Mouse (Mus musculus): Measurements from ENCODE around the gene Pfdn4. TPM values are rescaled to one million over a fixed set of nuclear protein-coding genes. Genes with fewer than 3 reads are reported as not detected.

Gene Pfdn4
- polyA plus RNA-seq, 1 experiment from 2014 or later, result 61.8 TPM

DNA sequence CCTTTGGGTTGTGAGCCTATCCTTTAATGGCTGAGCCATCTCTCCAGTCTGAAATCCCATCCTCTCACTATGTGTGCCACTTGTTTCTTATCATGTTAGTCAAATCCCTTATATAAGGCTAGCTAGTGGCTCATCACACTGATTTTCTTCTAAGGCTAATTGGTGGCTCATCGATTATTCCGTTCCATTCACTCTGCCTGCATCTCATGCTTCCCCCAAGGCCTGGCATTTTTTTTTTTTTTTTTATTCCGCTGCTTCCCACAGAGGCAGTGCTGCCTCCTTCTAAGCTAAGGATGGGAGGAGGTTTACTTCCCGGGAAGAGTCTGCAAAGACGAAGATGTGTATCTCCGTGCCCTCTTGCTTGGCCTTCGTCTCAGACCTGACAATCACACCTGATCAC lies 9.0 kb upstream of the Pfdn4 start:
- no peak overlapping the region for H3K9ac ChIP-seq (ENCODE audit: low read length)
- H3K27ac ChIP-seq (replicated peaks), result no peak overlapping the region
- TF ChIP-seq EP300 (optimal IDR thresholded peaks at IDR 0.05) (no peak), CTCF (IDR thresholded peaks at IDR 0.05; ENCODE audit: low read depth) (no peak)
- WGBS, result 85% methylated on average over 7 of the region's 7 CpGs
- no peaks in the 10 kb centered on the region for H3K4me1 ChIP-seq (replicated peaks; ENCODE audit: control insufficient read depth, insufficient read depth)
- no peaks in the 10 kb centered on the region for H3K9me3 ChIP-seq (ENCODE audit: control insufficient read depth, low read length)
- ATAC-seq (ENCODE audit: low FRiP score, low TSS enrichment) (no peak), DNase-seq (ENCODE audit: low spot score) (no peak)
- H3K36me3 ChIP-seq (ENCODE audit: control insufficient read depth, insufficient read depth, low read length), result no peaks in the 10 kb centered on the region
- no peak overlapping the region for H3K4me3 ChIP-seq (ENCODE audit: low read depth, low read length)
- H3K27me3 ChIP-seq (ENCODE audit: control insufficient read depth, insufficient read depth, low read length), result 0 out of 2 replicates have a peak, but pooled peaks cover 3% of the 10 kb centered on the region
- H3K4me2 ChIP-seq (replicated peaks; ENCODE audit: low read depth), result no peak overlapping the region

DNA sequence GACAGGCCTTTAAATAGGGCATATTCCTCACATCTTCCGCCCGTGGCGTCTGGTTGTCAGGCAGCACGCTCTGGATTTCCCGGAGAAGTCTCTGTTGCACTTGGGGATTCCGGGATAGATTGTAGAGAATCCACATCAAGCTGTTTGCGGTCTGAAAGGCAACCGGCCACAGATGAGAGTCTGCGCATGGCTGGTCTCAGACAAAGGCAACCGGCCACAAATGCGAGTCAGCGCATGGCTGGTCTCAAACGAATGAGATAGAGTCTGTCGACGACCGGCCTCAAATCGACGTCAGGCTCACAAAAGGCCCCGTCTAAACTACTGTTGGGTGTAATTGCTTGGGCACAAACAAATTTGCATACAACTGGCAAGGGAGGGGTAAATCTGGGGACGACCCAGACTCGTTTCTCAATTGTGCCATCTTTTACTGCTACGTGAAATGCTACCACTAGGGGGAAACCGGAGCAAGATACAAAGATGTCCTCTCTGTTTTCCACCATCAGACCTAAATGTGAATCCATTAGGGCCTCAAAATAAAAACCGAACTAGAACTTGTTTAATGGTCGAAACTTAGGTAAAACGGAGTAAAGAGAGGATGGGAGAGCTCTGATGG lies 8.2 kb upstream of the Pfdn4 start:
- H3K27me3 ChIP-seq (ENCODE audit: control insufficient read depth, insufficient read depth, low read length), result 0 out of 2 replicates have a peak, but pooled peaks cover 3% of the 10 kb centered on the region
- no peak overlapping the region for H3K27ac ChIP-seq (replicated peaks)
- no peak for ATAC-seq (ENCODE audit: low FRiP score, low TSS enrichment)
- 62% methylated on average over 26 of the region's 26 CpGs for WGBS
- H3K4me1 ChIP-seq (replicated peaks; ENCODE audit: control insufficient read depth, insufficient read depth), result no peaks in the 10 kb centered on the region
- no peak overlapping the region for H3K4me2 ChIP-seq (replicated peaks; ENCODE audit: low read depth)
- H3K36me3 ChIP-seq (ENCODE audit: control insufficient read depth, insufficient read depth, low read length), result no peaks in the 10 kb centered on the region
- no peak for DNase-seq (ENCODE audit: low spot score)
- no peaks in the 10 kb centered on the region for H3K9me3 ChIP-seq (ENCODE audit: control insufficient read depth, low read length)
- no peak overlapping the region for H3K4me3 ChIP-seq (ENCODE audit: low read depth, low read length)
- H3K9ac ChIP-seq (ENCODE audit: low read length), result no peak overlapping the region
- TF ChIP-seq CTCF (IDR thresholded peaks at IDR 0.05; ENCODE audit: low read depth) (peak; percentile 72), EP300 (optimal IDR thresholded peaks at IDR 0.05) (no peak)

DNA sequence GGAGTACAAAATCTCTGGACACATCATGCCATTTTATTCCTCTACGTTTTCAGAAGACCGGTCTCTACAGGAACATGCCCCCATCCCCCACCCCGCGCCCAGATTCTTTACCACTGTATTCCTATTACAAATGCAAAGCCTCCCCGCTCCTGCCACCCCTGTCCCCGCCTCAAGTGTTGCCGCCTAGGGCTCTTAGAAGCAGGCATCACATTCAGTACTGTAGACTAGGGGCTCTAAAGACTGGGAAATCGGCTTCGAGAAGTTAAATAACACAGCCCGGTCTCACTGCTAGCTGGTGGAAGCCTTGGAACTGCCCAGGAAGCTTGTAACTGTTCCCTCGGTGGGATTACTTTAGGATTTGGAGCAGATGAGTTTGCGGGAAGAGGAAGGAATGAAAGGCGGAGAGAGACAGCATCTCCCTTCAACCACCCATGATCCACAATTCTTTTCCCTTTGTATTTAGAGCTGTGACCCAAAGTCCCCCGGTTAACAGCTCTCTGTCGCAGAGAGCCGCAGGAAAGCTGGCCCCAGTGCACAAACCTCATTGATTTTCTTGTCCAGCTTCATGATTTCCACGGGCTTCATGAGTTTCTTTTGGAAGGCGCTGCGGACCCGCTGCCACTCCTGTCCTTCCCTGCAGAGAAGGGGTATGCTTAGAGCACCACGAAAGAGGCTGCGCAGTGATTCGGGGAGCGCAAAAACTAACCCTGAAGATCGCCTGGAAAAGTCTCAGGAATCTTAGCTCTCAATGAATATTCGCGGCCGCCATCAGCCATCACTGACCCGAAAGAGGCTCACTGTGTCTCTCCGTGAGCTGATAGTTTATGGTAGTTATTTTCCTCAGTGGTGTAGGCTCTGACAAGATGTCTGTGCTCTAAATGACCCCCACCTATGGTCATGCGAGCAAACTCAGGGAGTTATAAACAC lies 1.2 kb upstream of the Pfdn4 start:
- no peak overlapping the region for H3K9ac ChIP-seq (ENCODE audit: low read length)
- no peaks in the 10 kb centered on the region for H3K4me1 ChIP-seq (replicated peaks; ENCODE audit: control insufficient read depth, insufficient read depth)
- H3K36me3 ChIP-seq (ENCODE audit: control insufficient read depth, insufficient read depth, low read length), result no peaks in the 10 kb centered on the region
- no peak for TF ChIP-seq EP300 (optimal IDR thresholded peaks at IDR 0.05)
- no peak for TF ChIP-seq CTCF (IDR thresholded peaks at IDR 0.05; ENCODE audit: low read depth)
- no peak overlapping the region for H3K27ac ChIP-seq (replicated peaks)
- peaks cover 19% of the 10 kb centered on the region; the same call in 1 of the 2 replicates for H3K27me3 ChIP-seq (ENCODE audit: control insufficient read depth, insufficient read depth, low read length)
- no peak overlapping the region for H3K4me2 ChIP-seq (replicated peaks; ENCODE audit: low read depth)
- DNase-seq (ENCODE audit: low spot score) (no peak), ATAC-seq (ENCODE audit: low FRiP score, low TSS enrichment) (no peak)
- H3K4me3 ChIP-seq (ENCODE audit: low read depth, low read length), result no peak overlapping the region
- no peaks in the 10 kb centered on the region for H3K9me3 ChIP-seq (ENCODE audit: control insufficient read depth, low read length)
- 8% methylated on average over 31 of the region's 31 CpGs for WGBS

DNA sequence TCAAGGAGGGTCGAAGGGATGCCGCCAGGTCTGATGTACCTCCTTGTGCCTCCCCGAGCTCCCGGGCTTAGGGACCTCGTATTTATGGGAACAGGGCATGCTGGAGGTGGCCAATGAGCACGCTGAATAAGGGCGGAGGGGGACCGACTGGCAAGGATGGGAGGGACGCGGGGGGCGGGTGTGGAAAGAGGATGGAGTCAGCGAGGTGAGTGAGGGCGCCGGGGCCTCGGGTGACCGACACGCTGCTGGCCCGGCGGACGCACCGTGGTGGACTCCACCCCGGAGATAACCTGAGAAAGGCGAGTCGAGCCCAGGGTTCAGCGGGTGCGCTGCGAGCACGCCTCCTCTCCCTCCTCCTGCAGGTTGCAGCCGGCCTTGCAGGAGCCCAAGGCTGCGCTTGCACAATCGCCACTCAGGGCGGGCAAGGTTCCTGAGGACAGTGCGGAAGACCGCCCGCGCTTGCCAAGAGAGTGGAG lies 901 bp downstream of the Pfdn4 start, which contains the start of gene Cyp24a1:
Gene Cyp24a1 (minus strand): TSS at position 55 of the 476 bp plus-strand sequence.
- DNase-seq (ENCODE audit: low spot score), result peak; percentile 80
- WGBS, result under 1% methylated on average over 36 of the region's 36 CpGs
- peak within 1 kb of the TSS; percentile 14 for H3K4me2 ChIP-seq (replicated peaks; ENCODE audit: low read depth)
- no peak within 1 kb of the TSS for H3K9ac ChIP-seq (ENCODE audit: low read length)
- H3K4me1 ChIP-seq (replicated peaks; ENCODE audit: control insufficient read depth, insufficient read depth), result no peaks in the 10 kb centered on the region
- H3K27ac ChIP-seq (replicated peaks), result no peak within 1 kb of the TSS
- no peaks in the 10 kb centered on the region for H3K36me3 ChIP-seq (ENCODE audit: control insufficient read depth, insufficient read depth, low read length)
- peak; percentile 66 for TF ChIP-seq CTCF (IDR thresholded peaks at IDR 0.05; ENCODE audit: low read depth)
- TF ChIP-seq EP300 (optimal IDR thresholded peaks at IDR 0.05), result no peak
- peak within 1 kb of the TSS; percentile 6; the same call in 1 of the 2 replicates for H3K4me3 ChIP-seq (ENCODE audit: low read depth, low read length)
- peaks cover 19% of the 10 kb centered on the region; the same call in 1 of the 2 replicates for H3K27me3 ChIP-seq (ENCODE audit: control insufficient read depth, insufficient read depth, low read length)
- no peaks in the 10 kb centered on the region for H3K9me3 ChIP-seq (ENCODE audit: control insufficient read depth, low read length)
- peak; percentile 86 for ATAC-seq (ENCODE audit: low FRiP score, low TSS enrichment)

DNA sequence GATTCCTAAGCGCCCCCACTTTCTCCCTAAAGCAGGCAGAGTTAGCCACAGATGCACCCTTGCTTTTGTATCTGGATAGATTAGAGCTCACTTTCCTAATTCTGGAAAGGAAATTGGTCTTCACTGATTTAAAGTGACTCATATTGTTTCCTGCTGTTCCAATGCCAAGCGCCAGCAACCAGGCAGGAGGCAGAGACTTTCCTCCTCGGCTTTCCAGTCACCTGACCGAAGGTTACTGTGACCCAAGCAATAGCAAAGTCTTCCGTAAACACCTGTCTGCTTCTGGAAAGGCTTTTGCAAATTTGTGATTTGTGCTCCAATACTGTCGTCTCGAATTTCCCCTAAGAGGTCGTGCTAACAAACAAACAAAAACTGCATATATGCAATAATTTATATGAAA lies 1.8 kb downstream of the Pfdn4 start:
- no peak for ATAC-seq (ENCODE audit: low FRiP score, low TSS enrichment)
- DNase-seq (ENCODE audit: low spot score), result no peak
- H3K27me3 ChIP-seq (ENCODE audit: control insufficient read depth, insufficient read depth, low read length), result peaks cover 19% of the 10 kb centered on the region; the same call in 1 of the 2 replicates
- H3K4me1 ChIP-seq (replicated peaks; ENCODE audit: control insufficient read depth, insufficient read depth), result no peaks in the 10 kb centered on the region
- H3K9me3 ChIP-seq (ENCODE audit: control insufficient read depth, low read length), result no peaks in the 10 kb centered on the region
- no peak for TF ChIP-seq CTCF (IDR thresholded peaks at IDR 0.05; ENCODE audit: low read depth)
- no peak for TF ChIP-seq EP300 (optimal IDR thresholded peaks at IDR 0.05)
- WGBS, result 20% methylated on average over 8 of the region's 8 CpGs
- H3K4me2 ChIP-seq (replicated peaks; ENCODE audit: low read depth), result no peak overlapping the region
- no peak overlapping the region for H3K9ac ChIP-seq (ENCODE audit: low read length)
- no peaks in the 10 kb centered on the region for H3K36me3 ChIP-seq (ENCODE audit: control insufficient read depth, insufficient read depth, low read length)
- no peak overlapping the region for H3K27ac ChIP-seq (replicated peaks)
- no peak overlapping the region for H3K4me3 ChIP-seq (ENCODE audit: low read depth, low read length)
